Mouse (Mus musculus): ENCODE measurements around the gene Bola1.

GRCm38 (mm10) chr3:96152611-96153010 is 66.9 kb downstream of the Bola1 start:
- TF ChIP-seq POLR2AphosphoS2 (IDR thresholded peaks at IDR 0.05; ENCODE audit: low read length) (no peak), CTCF (IDR thresholded peaks at IDR 0.05 in 2 of 3, conservative IDR thresholded peaks at IDR 0.05 in 1 of 3; ENCODE audit: control insufficient read depth in 1 of 3, insufficient read depth in 1 of 3, low read depth in 2 of 3, low read length in 3 of 3, poor library complexity in 1 of 3, severe bottlenecking in 1 of 3) (no peak), POLR2A (IDR thresholded peaks at IDR 0.05; ENCODE audit: control insufficient read depth in 1 of 2, insufficient read depth in 1 of 2, low read depth in 1 of 2, low read length in 2 of 2, poor library complexity in 1 of 2) (no peak), USF1 (IDR thresholded peaks at IDR 0.05; ENCODE audit: low read depth, low read length) (no peak), GABPA (IDR thresholded peaks at IDR 0.05; ENCODE audit: low read depth, low read length) (no peak), EP300 (IDR thresholded peaks at IDR 0.05; ENCODE audit: low read depth in 1 of 2, low read length in 2 of 2) (no peak), USF2 (IDR thresholded peaks at IDR 0.05; ENCODE audit: borderline replicate concordance in 1 of 2, insufficient read depth in 1 of 2, low read depth in 1 of 2, low read length in 2 of 2) (no peak), E2F4 (IDR thresholded peaks at IDR 0.05; ENCODE audit: borderline replicate concordance, low read depth, low read length) (no peak), NRF1 (IDR thresholded peaks at IDR 0.05; ENCODE audit: insufficient read depth, low read depth, low read length, poor library complexity, severe bottlenecking) (no peak), BHLHE40 (IDR thresholded peaks at IDR 0.05; ENCODE audit: borderline replicate concordance, low read depth, low read length) (no peak), ZC3H11A (IDR thresholded peaks at IDR 0.05; ENCODE audit: low read depth, low read length) (no peak), UBTF (IDR thresholded peaks at IDR 0.05; ENCODE audit: borderline replicate concordance, insufficient read depth, low read depth, low read length) (no peak), RCOR1 (IDR thresholded peaks at IDR 0.05; ENCODE audit: low read depth, low read length) (no peak)
